Mouse (Mus musculus) brain, embryonic 14.5 days (tissue): ENCODE results near the gene Rhob. TPM values are rescaled to one million over a fixed set of nuclear protein-coding genes. Genes with fewer than 3 reads are reported as not detected.

ENCODE experiments used
- DNase-seq: peaks from one replicate; pipeline ENCODE4 v3.0.0-alpha.2; 2011; ENCODE audit warnings: low read depth
- CTCF ChIP-seq: fragments of 200-500 bp; IDR thresholded peaks from 2 replicates; pipeline ENCODE4 v1.5.1; 2012; ENCODE audit warnings: inconsistent platforms, mild to moderate bottlenecking, moderate library complexity, borderline replicate concordance; ENCODE audit not compliant: insufficient read depth, insufficient read length; ENCODE audit errors: extremely low read depth
- POLR2A ChIP-seq: fragments of 200-500 bp; IDR thresholded peaks from 2 replicates; pipeline ENCODE4 v1.6.1; 2012; ENCODE audit warnings: mild to moderate bottlenecking, inconsistent platforms, borderline replicate concordance; ENCODE audit not compliant: poor library complexity, insufficient read depth, insufficient read length, severe bottlenecking; ENCODE audit errors: extremely low read depth
- polyA plus RNA-seq: library from polyadenylated mRNA; depleted of rRNA; stranded (reverse); fragments of >200 nt; gene quantifications from 2 replicates; pipeline ENCODE4 v1.2.3, GENCODE M21; 2012

Rhob gene
- polyA plus RNA-seq, 1 experiment = 265 TPM

DNA sequence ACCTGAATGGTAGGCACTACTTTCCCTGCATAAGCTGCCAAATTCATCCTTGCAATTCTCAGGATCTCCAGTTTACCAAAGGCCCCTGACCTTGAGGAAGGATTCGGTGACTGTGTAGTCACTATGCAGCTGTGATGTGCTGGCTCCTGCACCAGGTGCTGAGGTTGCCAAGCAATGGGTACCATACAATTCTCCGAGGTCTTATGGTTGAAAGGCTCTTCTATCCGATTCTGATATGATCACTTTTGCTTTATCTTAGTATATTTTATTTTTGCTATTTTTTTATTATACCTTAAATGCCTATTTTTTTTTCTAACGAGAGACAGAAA lies 11.2 kb downstream of the Rhob start:
- DNase-seq = no peak
- no peak for TF ChIP-seq POLR2A
- no peak for TF ChIP-seq CTCF

DNA sequence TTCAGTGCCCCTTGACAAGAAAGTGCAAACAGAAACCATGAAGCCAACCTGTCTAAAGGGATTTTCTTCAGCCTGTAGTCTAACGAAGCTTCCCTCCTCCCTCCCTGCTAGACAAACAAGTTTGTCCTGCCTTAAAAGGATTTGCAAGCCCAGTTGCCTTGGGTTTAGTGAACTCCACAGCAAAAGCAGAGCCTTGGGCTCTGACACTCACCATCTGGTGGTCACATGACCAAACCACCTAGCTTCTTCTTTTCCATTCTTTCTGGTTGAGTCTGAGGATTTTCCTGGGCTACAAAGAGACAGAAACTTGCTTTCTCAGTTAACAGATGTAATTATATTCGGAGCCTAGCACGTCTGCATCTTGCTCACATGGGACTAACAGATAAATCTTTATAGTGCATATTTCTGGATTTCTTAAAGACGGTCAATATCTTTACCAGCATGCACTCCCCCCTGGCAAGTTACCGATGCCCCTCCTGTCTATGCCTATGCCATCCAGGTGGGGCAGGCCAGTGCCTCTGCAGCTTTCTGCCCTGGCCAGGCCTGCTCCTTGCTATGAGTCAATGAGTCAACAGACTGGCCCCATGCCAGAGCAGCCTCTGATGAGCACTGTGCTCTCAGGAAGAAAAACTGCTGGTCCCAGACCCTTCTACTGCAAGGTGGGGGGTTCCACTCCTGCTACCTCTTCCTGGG lies 11.7 kb downstream of the Rhob start:
- DNase-seq = peak; percentile 47
- TF ChIP-seq CTCF = no peak
- TF ChIP-seq POLR2A = no peak

DNA sequence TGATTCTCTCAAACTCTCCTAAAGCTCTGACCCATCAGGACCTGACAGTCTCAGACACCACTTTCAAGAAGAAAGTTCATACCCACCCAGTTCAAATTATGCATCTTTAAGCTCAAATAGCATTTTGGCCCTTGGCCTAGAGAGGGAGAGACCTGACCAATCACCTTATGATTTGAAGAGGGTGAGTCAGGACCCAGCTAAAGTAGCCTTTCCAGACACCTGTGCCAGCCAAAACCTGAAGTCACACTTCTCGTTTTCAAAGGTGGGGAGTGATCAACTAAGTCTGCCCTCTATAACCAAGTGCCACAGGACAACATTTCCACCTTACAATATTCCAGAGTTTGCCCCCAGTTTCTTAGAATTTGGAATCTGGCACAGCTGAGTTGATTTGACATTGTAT lies 12.5 kb downstream of the Rhob start:
- TF ChIP-seq CTCF (no peak), POLR2A (no peak)

GRCm38 (mm10) chr12:8485247-8485646 lies 14.6 kb downstream of the Rhob start:
- no peak for DNase-seq
- TF ChIP-seq POLR2A (no peak), CTCF (no peak)

More for the DNA sequence above, 12.5 kb downstream of the Rhob start:
- DNase-seq = no peak

DNA sequence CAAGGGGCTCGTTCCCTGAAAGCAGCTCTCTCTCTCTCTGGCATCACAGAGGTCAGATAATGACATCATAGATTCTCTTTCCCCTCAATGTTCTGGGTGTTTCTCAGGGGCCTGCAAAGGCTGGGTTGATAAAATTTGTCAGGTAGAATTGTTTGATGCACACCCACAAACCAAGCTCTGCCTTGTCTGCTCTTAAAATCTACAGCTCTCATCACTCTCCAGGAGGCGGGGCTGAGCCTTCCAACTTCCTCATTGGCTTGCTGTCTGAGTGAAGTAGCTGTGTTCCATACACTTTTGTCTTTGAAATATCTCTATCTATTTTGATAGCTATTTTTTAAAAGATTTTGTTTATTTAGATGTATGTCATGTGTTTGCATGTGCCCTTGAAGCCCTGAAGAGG lies 17.6 kb downstream of the Rhob start:
- TF ChIP-seq CTCF = no peak
- no peak for TF ChIP-seq POLR2A
- no peak for DNase-seq

DNA sequence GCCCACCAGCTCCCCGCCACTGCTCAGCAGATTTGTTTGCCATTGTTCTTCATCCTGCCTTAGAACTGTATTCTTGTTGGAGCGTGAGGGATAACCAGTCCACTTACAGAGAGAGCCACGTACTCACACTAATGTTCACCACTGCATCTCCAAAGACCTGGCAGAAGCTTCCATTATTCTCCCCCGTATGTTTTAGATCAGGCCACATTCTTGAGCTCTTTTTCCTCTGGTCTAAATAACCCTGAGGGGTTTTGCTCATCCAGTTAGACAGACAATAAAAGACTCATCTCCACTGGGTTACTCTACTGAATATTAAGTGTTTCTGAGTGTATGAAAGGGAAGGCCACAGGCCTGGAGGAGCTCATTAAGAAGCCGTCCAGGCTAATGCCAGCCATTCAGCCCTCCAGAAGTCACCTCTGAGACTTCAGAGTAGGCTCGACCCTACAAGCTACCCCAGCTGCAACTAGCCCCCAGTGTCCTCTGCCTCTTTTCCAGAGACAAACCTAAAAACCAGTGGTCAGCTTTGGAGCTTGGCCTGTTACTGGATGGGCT lies 24.9 kb downstream of the Rhob start:
- TF ChIP-seq POLR2A (no peak), CTCF (no peak)
- DNase-seq = no peak

DNA sequence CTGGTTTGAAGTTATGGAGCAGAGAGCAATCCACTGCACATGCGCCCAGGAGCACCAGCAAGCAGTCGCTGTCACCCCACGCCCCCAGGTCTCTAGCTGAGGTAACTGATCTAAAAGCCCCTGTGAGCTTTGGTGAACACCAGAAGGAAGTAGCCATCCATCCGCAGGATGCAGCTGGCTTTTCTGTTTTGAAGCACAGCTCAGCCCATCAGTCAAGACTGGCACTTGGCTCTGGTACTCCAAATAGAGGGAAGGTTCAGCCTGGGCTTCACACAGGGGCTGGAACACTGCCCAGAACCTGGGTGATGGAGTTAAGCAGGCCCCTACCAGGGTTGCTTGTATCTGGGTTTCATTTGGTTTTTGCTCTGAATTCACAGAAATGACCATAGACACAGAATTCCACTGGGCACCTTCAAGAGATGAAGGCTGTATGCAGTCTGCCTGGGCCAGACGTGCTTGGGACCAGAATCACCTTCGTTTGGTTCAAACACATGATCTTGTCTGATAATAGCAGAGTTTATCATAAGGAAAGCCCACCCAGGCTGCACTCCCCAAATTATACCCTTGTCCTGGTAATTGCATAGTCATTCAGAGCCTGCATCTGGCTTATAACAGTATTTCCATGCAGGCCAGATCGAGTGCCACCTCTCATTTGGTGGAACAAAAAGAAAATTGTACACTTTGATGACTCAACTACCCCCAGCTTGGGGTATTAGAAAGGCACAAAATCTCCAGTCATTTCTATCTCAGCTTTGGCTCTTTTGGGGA lies 27.0 kb downstream of the Rhob start:
- peak; percentile 83 for DNase-seq
- no peak for TF ChIP-seq CTCF
- TF ChIP-seq POLR2A = no peak

GRCm38 (mm10) chr12:8472051-8472450 lies 27.8 kb downstream of the Rhob start:
- TF ChIP-seq POLR2A = no peak
- no peak for TF ChIP-seq CTCF
- no peak for DNase-seq

GRCm38 (mm10) chr12:8470962-8471361 lies 28.8 kb downstream of the Rhob start:
- no peak for DNase-seq
- TF ChIP-seq CTCF (no peak), POLR2A (no peak)

DNA sequence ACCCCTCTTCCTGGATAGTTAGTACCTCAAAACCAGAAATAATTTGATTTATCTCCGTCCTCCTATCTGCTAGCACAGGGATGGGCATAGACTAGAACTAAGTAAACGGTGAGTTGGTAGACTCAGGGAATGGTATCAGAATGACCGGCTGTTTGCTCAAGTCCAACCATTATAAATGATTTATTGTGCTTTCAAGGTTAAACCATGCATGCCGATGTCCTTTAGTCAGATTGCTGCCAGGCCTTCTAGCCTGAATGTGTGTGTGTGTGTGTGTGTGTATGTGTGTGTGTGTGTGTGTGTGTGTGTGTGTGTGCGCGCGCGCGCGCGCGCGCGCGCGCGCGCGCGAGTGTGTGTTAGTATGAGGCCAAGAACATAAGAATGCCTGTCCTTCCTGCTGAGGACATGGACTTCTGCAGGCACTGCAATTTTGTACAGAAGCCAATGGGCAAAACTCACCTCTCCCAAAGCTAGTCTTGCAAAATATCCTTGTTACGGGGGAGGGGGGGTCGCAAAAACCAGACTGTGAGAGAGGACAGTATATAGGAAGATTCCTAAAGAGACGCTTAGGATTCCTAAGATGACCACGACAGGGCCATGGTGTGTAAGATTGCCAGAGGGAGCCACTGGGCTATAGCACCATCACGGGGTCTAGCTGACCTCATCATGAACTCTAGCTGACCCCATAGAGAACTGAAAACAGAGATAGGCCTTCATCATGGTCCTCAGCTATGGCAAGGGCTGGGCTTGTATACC lies 29.9 kb downstream of the Rhob start:
- no peak for DNase-seq
- TF ChIP-seq CTCF (no peak), POLR2A (no peak)

- TF ChIP-seq POLR2A (no peak), CTCF (no peak)
- DNase-seq = no peak
Observed at GRCm38 (mm10) chr12:8468221-8468865, 31.5 kb downstream of the Rhob start.
